Mouse (Mus musculus) spleen, postnatal 10 days (tissue): ENCODE measurements around the gene Cdkn2aipnl.
A peak's percentile ranks its signal among the peaks of the same experiment; 100 is the strongest.

Source experiments
- DNase-seq, 2 experiments: peaks; one replicate each; pipeline ENCODE4 v3.0.0; 2021 to 2022; ENCODE audit warnings: low spot score in 2 of 2

Cdkn2aipnl gene

DNA sequence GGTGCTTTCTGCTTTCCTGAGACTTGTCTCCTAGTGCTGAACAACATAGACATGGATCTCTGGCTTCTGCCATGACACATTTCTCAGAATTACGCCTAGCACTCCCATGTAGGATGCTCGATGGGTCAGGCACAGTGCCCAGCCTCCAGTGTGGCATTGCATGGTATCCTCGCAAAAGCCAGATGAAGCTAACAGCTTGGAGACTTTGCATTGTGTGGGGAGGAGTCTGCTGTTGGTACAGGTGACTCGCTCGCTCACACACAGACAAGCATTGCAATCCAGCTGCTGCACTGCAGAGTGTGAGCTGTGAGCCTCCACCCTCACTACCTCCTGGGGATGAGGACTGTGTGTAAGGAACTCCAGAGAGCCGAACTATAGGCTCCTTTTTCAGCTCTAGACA is 21.3 kb upstream of the Cdkn2aipnl start:
- DNase-seq: no peak

DNA sequence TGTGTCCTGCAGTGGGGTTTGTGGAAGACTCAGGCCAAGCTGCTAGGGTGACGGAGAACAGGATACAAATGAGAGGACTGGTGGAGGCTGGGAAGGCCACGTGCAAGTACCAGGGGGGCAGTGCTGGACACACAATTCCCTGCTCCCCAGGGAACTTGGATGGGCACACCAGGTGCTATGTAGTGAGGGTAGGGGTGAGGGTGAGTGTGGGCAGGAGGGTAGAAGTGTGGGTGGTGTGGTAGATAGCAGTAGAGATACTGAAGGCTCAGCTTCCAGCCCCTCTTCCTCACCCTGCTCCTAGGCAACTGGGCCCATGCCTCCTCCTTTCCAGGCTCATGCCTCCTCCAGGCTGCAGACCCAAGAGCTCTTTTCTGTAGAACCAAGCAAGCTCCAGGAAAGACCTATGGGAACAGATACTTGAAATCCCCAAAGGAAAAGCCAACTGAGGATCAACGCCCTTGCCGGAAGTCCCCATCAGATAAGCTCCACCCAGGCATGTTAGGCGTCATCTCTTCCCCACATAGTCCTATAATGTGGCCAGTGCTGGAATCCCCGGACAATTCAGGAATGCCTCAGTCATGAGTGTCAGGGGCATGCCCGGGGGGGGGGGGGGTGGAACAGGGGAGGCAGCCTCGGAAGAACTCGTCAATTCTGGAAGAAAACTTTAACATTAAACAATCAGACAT is 18.2 kb upstream of the Cdkn2aipnl start:
- DNase-seq: no peak

DNA sequence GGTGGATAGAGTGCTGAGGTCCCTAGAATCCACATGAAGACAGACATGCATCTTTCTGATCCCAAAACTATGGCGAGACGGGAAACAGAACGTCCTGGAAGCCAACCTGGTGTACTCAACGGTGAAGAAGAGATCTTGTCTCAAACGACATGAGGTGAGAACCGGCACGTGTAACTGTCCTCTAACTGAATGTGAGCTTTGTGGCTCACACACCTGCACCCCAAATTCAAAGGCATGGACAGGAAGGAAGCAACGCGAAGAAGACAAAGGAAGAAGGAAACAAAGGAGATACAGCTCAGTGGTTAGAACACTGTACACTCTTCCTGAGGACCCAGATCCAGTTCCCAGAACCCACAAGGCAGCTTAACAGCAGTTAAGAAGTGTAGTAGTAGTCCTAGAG is 17.5 kb upstream of the Cdkn2aipnl start:
- no peak for DNase-seq

DNA sequence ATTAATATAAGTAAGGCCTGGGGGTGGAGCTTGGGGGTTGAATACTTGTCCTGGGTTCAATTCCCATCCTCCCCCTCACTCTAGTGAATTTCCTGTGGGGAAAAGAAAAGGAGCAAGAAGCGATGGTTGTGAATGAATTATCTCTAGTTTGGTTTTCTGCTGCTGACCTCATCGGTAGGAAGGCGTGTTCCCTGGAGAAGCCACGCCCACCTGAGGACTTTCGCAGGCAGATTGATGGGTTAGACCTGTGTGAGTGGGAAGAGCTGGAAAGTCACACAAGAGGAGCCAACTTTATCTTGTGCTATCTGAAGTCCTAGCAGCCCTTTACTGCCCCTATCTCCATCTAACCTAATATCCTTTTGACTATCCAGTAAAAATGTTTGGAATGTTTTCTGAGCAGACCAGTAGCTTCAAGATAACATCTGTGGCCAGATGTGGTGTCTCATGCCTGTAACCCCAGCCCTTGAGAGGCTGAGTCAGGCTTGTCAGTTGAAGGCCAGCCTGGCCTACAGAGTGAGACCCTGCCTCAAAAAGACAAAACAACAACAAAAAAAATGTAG is 15.5 kb upstream of the Cdkn2aipnl start:
- no peak for DNase-seq

DNA sequence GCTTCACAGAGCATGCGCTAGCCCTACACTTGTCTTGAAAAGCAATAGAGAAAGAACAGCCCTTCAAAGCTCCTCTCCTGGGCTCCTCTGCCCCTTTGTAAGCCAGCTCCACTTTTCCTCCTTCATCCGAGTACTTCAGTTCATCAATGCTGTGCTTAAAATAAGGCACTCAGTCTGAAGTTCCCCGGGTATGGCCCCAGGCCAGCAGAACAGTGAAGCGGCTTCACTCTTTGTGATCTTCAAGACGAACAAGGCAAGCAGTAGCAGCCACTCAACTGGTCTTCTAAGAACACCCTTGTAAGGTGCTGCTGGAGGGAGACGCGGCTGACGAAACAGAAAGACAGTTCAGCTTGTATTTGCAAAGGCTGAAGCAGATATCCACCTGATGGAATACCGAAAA is 11.3 kb upstream of the Cdkn2aipnl start:
- DNase-seq: no peak

DNA sequence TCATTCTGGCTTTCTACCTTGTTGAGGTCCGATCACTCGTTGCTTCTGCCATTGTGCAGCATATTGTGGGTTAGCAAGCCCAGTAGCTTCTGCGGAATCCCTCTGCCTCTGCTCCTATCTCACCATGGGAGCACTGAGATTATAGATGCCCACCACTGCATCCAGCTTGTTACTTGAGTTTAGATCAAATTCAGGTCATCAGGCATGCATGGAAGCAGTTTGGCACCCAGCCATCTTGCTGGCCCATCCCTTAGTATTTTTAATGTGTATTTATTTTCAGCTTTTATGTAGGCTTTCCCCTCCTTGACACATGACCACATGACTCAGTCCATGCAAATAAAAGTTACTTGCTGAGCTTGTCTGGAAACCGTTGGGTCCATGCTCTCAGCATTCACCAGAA is 9.7 kb upstream of the Cdkn2aipnl start:
- DNase-seq: no peak

DNA sequence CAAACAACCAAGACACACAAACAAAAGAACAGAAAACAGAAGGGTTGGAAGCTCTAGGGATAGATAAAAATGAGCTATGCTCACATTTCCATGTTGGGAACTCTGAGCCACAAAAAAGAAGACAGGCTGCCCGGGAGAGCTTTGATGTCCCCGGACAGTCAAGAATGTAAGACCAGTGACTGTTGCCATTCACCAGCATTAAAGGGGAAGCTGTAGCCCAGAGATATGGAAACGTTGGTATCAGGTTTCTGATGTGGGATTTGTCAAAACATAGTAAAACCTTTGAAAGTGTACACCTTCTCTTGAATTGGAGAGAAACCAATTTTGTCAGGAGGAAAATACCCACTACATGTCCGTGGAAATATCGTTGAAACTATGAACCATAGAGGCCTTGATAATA is 8.0 kb upstream of the Cdkn2aipnl start:
- DNase-seq: no peak

DNA sequence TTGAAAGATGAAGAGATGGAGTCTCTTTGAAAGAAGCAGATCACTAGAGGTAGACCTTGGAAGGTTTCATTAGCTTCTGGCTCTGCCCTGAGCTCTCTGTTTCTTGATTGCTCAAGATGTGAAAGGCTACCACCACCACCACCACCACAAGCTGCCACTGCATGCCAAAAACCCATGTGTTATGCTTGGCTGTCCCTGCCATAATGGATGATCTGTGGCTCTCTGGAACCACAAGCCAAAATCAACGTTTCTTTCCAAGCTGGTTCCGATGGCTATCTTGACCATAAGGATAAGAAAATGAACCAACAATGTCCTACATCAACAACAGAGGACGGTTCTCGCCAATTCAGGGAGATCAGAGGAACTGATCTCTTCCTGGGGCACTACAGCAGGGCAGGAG is 7.4 kb upstream of the Cdkn2aipnl start:
- no peak for DNase-seq

DNA sequence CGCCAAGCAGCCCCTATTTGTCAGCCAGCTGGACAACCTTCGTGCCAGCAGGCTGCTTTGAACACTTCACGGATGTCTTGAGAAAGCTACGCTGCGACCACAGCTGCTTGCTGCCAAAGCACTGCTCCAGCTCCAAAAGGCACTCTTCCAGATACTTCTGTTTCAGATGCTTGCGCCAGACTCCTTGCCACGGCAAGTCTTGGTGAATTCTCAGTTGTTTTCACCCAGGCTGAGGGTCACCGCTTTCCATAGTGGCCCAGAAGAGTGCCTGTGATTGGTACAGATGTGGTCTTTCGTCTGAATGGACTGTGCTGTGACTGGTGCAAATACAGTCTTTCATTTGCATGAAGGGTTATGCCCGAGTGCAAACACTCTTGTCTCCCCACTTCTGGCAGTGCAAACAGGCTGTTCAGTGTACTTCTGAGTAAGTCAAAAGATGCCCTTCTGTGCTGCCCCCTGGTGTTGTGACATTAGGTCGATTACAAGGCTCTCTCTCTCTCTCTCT is 6.4 kb upstream of the Cdkn2aipnl start:
- no peak for DNase-seq

DNA sequence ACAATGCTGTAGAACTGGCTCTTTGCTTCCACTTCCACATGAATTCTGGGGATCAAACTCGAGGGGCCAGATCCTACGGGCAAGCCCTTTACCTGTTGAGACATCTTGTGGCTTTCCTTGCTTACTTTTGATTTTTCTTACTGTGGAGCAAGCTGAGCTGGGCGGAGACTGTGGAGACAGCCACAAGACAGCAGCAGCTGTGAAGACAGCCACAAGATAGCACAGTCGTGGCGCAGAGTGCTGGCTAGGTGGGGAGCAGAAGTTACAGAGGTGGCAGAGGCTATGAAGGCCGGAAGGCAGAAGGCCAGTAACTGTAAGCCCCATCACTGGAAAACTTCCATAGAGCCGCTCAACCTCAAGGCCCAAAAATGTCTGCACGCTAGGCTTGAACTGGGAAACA is 5.7 kb upstream of the Cdkn2aipnl start:
- DNase-seq: no peak

DNA sequence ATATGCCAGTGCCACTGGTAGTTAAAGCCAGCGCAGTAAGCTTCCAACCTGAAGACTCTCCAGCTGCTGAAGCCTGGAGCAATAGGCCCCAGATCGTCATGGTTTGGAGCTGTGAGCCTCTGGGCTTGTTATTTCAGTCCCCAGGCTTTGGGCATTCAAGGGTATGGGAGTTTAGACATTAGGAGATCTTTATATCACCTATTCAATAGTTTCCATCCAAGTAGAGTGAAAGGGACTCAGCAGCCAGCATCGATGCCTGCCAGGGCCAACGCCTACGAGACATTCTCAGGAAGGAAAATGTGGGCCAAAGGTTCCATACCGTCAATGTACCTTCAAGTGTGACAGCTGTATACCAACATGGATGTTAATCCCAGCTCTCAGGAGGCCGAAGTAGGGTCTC is 5.2 kb upstream of the Cdkn2aipnl start:
- DNase-seq: no peak

DNA sequence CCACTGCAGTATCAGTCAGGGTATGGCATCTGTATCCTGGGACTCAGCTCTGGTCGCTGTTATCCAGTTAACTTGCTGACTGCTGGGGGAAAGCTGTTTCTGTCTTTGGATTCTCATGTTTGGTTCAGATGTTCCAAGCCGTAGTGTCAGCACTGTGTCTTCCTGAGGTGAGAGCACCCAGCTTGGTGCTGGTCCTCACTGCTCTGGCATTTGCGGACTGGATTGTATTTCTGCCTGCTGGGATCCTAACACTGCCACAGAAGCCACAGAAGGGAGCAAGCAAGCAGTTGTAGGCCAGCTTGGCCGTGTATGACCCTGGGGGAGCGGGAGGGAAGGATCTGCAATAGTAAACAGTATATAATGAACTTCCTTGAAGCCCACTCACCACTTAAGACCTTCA is 810 bp upstream of the Cdkn2aipnl start:
- DNase-seq: no peak

DNA sequence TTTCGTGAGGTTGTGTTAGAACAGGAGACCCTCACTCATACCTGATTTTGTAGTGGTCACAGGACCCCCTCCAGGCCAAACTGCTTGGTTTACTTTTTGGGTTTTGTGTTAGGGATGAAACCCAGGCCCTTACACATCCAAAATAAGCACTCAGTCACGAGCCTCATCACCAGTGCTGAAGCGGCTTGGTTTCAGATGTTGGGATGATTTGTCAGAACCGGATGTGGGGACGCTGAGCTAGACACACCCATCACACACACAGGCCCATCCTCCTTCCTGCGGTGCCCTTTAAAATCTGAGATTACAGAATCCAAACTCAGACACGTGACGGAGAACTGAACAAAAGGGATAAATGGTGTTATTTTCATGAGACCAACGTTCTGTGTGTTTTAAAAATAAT is 1.4 kb downstream of the Cdkn2aipnl start:
- DNase-seq: no peak

DNA sequence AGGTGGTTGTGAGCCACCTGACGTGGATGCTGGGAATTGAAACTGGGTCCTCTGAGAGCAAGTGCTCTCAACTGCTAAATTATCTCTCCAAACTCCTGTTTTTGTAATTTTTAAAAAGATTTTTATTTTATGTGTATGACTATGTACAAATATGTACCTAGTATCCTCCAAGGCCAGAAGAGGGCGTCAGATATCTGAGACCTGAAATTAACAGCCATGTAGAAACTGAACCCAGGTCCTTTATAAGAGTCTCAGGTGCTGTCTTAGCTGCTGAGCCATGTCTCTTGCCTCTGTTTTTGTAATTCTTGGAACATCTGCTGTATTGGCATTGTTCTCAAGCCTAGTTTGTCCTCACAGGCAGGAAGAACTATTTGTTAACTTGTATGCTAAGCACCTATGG is 2.0 kb downstream of the Cdkn2aipnl start:
- DNase-seq: no peak

DNA sequence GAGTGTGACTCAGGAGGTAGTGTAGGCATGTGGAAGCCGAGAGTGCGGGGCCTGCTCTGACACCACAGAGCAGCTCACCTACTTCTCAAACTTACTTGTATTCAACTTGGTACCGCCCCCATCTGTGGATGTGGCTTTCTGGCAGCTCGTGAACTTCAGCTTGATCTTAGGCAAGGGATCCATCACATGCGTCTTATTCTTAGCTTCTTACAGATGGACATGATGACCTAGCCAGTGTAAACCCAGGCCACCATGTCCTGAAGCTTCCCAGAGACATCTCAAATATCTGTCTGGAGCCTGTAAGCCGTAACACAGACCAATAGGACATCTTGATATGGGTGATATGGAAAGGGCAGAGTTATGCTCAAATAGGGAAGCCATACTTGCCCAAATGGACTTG is 4.2 kb downstream of the Cdkn2aipnl start:
- DNase-seq: no peak

DNA sequence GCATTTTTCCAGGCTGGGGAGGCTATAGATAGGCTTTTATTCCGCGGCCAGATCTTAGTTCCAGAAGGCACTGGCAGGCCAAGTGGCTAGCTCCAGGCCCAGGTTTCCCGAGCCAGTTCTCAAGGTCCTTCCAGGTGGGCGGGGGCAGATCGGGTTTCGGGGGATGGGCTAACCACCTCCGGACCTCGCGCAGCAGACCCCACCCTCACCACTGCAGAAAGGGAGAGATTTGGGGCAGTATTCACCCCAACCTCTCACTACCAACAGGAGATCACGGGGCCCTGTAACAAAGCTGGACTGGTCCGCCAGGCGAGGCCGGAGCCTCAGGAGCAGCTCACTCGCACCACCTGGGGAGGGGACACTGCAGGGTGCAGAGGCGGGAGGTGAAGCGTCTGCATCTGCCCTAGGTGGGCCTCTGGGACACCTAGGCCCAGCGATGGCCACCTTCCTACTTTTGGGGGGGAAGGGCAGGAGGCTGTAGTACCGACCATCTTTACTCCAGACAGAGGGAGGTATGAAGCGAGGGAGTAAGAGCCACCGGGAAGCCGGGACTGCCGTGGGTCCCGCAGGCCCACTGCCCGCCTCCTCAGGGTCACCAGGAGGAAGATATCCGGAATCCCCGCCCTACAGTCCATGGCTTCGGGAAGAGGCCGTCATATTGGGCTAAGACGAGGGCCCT is 32.3 kb downstream of the Cdkn2aipnl start:
- peak; percentile 55 to 69 for DNase-seq

DNA sequence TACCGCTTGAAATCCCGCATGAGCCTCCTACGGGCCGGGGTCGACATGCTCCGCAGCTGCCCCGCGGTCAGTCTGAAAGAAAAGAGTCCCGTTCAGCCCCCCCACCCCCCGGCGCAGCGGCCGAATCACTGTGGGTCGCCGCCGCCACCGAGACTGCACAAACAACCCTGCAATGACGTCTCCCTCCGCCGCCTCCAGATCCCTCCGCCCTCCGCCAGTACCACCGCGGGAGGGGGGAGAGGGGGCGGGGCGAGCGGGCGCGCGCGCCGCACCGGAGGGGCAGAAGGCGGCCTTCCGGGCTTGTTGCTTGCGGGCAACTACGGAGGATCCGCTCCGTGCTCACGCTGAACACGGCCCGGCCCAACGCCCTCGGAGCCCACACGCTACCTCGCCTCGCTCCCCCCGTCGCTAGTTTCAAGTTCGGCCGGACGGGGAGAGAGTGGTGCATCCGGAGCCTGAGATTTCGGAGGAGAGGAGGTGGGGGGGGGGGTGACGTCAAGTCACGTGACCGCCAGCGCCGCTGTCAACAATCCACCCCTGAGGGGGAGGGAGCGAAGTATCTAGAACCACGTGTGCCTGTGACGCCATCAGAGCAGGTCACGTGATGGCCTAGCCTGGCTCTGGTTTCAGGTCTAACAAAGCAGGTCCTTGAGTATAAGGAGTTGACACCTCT is 33.0 kb downstream of the Cdkn2aipnl start, which contains the start of gene Ube2b:
TSS of gene Ube2b (minus strand) at position 473 of the 673 bp plus-strand sequence.
- peak; percentile 89 to 95 for DNase-seq

DNA sequence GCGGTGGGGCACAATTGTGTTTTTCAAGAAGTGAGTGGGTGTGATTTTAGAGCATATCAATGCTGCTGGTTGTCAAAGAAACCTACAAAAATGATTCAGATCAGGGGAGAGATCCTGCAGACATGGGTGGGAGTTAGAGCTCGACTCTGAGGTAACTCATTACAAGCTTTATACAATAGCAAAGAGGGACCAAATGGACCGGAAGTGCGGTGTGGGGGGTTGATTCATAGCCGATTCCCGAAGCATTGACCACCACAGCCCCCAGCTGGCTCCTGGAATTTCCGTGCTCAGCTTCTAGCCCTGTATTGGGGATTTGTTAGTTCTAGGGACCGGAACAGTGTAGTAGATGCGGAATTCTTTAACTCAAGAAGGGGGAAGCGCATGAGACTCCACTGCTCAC is 33.9 kb downstream of the Cdkn2aipnl start:
- DNase-seq: no peak

DNA sequence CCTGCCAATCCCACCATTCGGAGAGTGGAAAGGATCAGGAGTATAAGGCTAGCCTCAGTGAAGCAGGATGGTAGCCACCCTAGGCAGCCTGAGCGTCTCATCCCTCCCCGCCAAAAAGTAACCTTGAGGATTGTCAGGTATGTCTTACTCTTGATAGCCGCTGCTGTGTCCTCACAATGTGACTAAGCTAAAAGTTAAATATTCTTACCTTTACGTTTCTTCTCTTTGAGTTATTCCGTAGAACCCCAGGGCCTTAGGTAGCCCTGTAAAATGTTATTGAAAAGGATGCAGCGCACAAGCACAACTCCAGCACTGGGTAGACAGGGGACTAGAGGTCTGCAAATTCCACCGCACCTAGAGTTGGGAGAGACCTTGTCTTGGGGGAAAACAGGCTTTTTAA is 34.4 kb downstream of the Cdkn2aipnl start:
- no peak for DNase-seq

DNA sequence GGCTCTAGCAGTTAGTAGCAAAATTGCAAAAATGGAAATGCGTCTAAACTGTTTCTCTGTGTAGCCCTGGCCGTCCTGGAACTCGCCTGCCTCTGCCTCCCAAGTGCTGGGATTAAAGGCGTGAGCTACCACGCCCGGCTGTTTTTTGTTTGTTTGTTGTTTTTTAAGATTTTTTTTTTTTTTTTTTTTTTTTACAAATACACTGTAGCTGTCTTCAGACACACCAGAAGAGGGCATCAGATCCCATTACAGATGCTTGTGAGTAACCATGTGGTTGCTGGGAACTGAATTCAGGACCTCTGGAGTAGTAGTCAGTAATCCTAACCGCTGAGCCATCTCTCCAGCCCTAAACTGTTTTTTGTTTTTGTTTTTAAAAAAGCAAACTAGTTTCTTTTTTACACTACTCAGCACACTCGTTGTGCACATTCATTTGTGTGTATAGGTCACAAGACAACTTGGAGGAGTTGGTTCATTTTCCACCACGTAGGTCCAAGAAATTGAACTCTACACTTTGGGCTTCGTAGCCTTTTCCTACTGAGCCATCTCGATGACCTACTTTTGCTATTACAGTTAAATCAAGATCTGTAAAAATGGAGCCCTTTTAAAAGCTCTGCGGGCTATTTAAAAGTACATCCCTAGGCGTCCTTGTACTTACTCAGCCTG is 35.5 kb downstream of the Cdkn2aipnl start:
- DNase-seq: no peak

DNA sequence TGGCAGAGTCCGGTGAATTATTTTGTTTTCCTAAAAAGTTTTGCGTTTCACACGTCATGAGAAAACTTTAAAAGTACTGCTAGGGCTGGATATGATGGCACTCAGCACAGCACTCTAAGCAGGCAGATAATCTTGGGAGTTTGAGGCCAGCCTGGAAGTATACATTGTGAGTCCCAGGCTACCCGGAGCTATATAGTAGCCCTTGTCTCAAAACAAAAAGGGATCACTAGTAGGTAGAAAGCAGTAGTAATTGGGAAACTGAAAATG is 36.0 kb downstream of the Cdkn2aipnl start:
- DNase-seq: no peak
